Mouse (Mus musculus) lung, adult 2 months (tissue): ENCODE measurements around the gene Zscan5b.

ENCODE experiments used
- CTCF ChIP-seq: fragments of 200-500 bp; IDR thresholded peaks from 2 replicates; pipeline ENCODE4 v1.5.1; 2011; ENCODE audit warnings: mild to moderate bottlenecking, low read length, control low read depth; ENCODE audit not compliant: insufficient read depth
- POLR2A ChIP-seq: fragments of 200-500 bp; IDR thresholded peaks from 2 replicates; pipeline ENCODE4 v1.6.1; 2011; ENCODE audit warnings: low read depth, mild to moderate bottlenecking, control low read depth, low read length, borderline replicate concordance; ENCODE audit errors: extremely low read depth

- TF ChIP-seq POLR2A (no peak), CTCF (no peak)
Measured at GRCm38 (mm10) chr7:6252410-6252809, 30.3 kb downstream of the Zscan5b start, which contains the start of gene Epp13.
